Mouse (Mus musculus) liver, embryonic 12.5 days (tissue): ENCODE results near the gene Rhog. TPM values are rescaled to one million over a fixed set of nuclear protein-coding genes. Genes with fewer than 3 reads are reported as not detected.

ENCODE experiments used
- ATAC-seq: fragments of 200-750 bp; cut with Nextera tagmentation; 2 replicates; pipeline ENCODE4 v1.8.0; 2017; ENCODE audit warnings: moderate number of reproducible peaks, mild to moderate bottlenecking, moderate library complexity
- H3K27ac ChIP-seq: fragments of 300-500 bp; sonication (generic); 2 replicates; pipeline ENCODE4 v1.5.1; 2016; ENCODE audit warnings: mild to moderate bottlenecking
- H3K27me3 ChIP-seq: fragments of 300-500 bp; sonication (generic); replicated peaks from 2 replicates; pipeline ENCODE4 v1.6.1; 2016; ENCODE audit warnings: mild to moderate bottlenecking, moderate library complexity
- H3K36me3 ChIP-seq: fragments of 300-500 bp; sonication (generic); 2 replicates; pipeline ENCODE4 v1.6.1; 2016; ENCODE audit warnings: mild to moderate bottlenecking, moderate library complexity
- H3K4me1 ChIP-seq: fragments of 300-500 bp; sonication (generic); 2 replicates; pipeline ENCODE4 v1.6.1; 2016
- H3K4me2 ChIP-seq: fragments of 300-500 bp; sonication (generic); 2 replicates; pipeline ENCODE4 v1.6.1; 2016; ENCODE audit warnings: mild to moderate bottlenecking, moderate library complexity
- H3K4me3 ChIP-seq: fragments of 300-500 bp; sonication (generic); 2 replicates; pipeline ENCODE4 v1.5.1; 2016; ENCODE audit warnings: mild to moderate bottlenecking, moderate library complexity
- H3K9ac ChIP-seq: fragments of 300-500 bp; sonication (generic); 2 replicates; pipeline ENCODE4 v1.6.1; 2016; ENCODE audit warnings: mild to moderate bottlenecking, moderate library complexity
- H3K9me3 ChIP-seq: fragments of 300-500 bp; sonication (generic); replicated peaks from 2 replicates; pipeline ENCODE4 v1.6.1; 2016; ENCODE audit warnings: mild to moderate bottlenecking, moderate library complexity
- WGBS: fragments of 180-500 bp; shearing (Covaris S2); methylation state at CpG from one replicate; pipeline ENCODE4 v1.1.7; 2016; ENCODE audit not compliant: insufficient replicate concordance; 5-methylcytosine and 5-hydroxymethylcytosine counted together
- polyA plus RNA-seq: library from polyadenylated mRNA; unstranded; fragments of >200 nt; fragmentation: Nextera tagmentation; extraction: Ambion mirVana; gene quantifications from 2 replicates; pipeline ENCODE4 v1.2.1, GENCODE M21; 2016

The Rhog gene
- polyA plus RNA-seq, 1 experiment from 2014 or later: 61.3 TPM

GRCm38 (mm10) chr7:102249896-102250630 is 5.8 kb downstream of the Rhog start:
- peak overlapping the region; percentile 85 for H3K9ac ChIP-seq
- H3K4me3 ChIP-seq: peak overlapping the region; percentile 94
- peaks cover 80% of the 10 kb centered on the region for H3K4me1 ChIP-seq
- H3K36me3 ChIP-seq: 0 out of 2 replicates have a peak, but pooled peaks cover 2% of the 10 kb centered on the region
- WGBS: 3% methylated on average over 48 of the region's 49 CpGs
- H3K4me2 ChIP-seq: peak overlapping the region; percentile 93
- ATAC-seq: peak; percentile 82
- no peaks in the 10 kb centered on the region for H3K27me3 ChIP-seq
- H3K9me3 ChIP-seq: no peaks in the 10 kb centered on the region
- H3K27ac ChIP-seq: peak overlapping the region; percentile 96

GRCm38 (mm10) chr7:102249531-102249895 is 6.3 kb downstream of the Rhog start:
- peak overlapping the region; percentile 85 for H3K9ac ChIP-seq
- H3K4me2 ChIP-seq: peak overlapping the region; percentile 93
- H3K9me3 ChIP-seq: no peaks in the 10 kb centered on the region
- H3K36me3 ChIP-seq: 0 out of 2 replicates have a peak, but pooled peaks cover 2% of the 10 kb centered on the region
- H3K27ac ChIP-seq: peak overlapping the region; percentile 96
- WGBS: 1% methylated on average over 23 of the region's 23 CpGs
- H3K4me3 ChIP-seq: peak overlapping the region; percentile 94
- peaks cover 82% of the 10 kb centered on the region for H3K4me1 ChIP-seq
- ATAC-seq: peak; percentile 40
- no peaks in the 10 kb centered on the region for H3K27me3 ChIP-seq

- Histone ChIP-seq H3K36me3 (peaks cover 8% of the 10 kb centered on the region), H3K27me3 (no peaks in the 10 kb centered on the region), H3K9ac (peak overlapping the region; percentile 85), H3K27ac (peak overlapping the region; percentile 96), H3K9me3 (no peaks in the 10 kb centered on the region), H3K4me2 (peak overlapping the region; percentile 93), H3K4me3 (peak overlapping the region; percentile 94), H3K4me1 (peaks cover 82% of the 10 kb centered on the region)
- WGBS: 5% methylated on average over 16 of the region's 16 CpGs
- no peak for ATAC-seq
Observed at GRCm38 (mm10) chr7:102248691-102249404, 7.0 kb downstream of the Rhog start.

- no peak for ATAC-seq
- H3K36me3 ChIP-seq: peaks cover 18% of the 10 kb centered on the region
- H3K4me3 ChIP-seq: peak overlapping the region; percentile 94
- H3K27ac ChIP-seq: peak overlapping the region; percentile 96
- peak overlapping the region; percentile 85 for H3K9ac ChIP-seq
- H3K4me2 ChIP-seq: peak overlapping the region; percentile 93
- peaks cover 84% of the 10 kb centered on the region for H3K4me1 ChIP-seq
- WGBS: 26% methylated on average over 12 of the region's 12 CpGs
- no peaks in the 10 kb centered on the region for H3K27me3 ChIP-seq
- H3K9me3 ChIP-seq: no peaks in the 10 kb centered on the region
Observed at GRCm38 (mm10) chr7:102246956-102247797, 8.7 kb downstream of the Rhog start.

- WGBS: 42% methylated on average over 6 of the region's 6 CpGs
- ATAC-seq: no peak
- Histone ChIP-seq H3K4me1 (peaks cover 86% of the 10 kb centered on the region), H3K4me3 (peak overlapping the region; percentile 94; the same call in 1 of the 2 replicates), H3K9me3 (no peaks in the 10 kb centered on the region), H3K27ac (peak overlapping the region; percentile 96), H3K4me2 (peak overlapping the region; percentile 93), H3K9ac (peak overlapping the region; percentile 50; the same call in 1 of the 2 replicates), H3K27me3 (no peaks in the 10 kb centered on the region), H3K36me3 (peaks cover 27% of the 10 kb centered on the region)
Observed at GRCm38 (mm10) chr7:102246265-102246664, 9.6 kb downstream of the Rhog start.

GRCm38 (mm10) chr7:102245775-102246174 is 10.1 kb downstream of the Rhog start:
- H3K36me3 ChIP-seq: peaks cover 32% of the 10 kb centered on the region
- 0 out of 2 replicates have a peak overlapping the region, but pooled peaks have one; percentile 3 for H3K4me3 ChIP-seq
- ATAC-seq: no peak

GRCm38 (mm10) chr7:102244782-102245535 is 10.9 kb downstream of the Rhog start:
- WGBS: 61% methylated on average over 3 of the region's 3 CpGs

More at GRCm38 (mm10) chr7:102245775-102246174, 10.1 kb downstream of the Rhog start:
- Histone ChIP-seq H3K27me3 (no peaks in the 10 kb centered on the region), H3K9me3 (no peaks in the 10 kb centered on the region), H3K9ac (peak overlapping the region; percentile 50), H3K4me2 (peak overlapping the region; percentile 93), H3K27ac (peak overlapping the region; percentile 96), H3K4me1 (peaks cover 86% of the 10 kb centered on the region)
- WGBS: 6% methylated on average over 1 of the region's 1 CpGs

GRCm38 (mm10) chr7:102243870-102244269 is 12.0 kb downstream of the Rhog start:
- Histone ChIP-seq H3K4me2 (peak overlapping the region; percentile 93), H3K4me1 (peaks cover 81% of the 10 kb centered on the region), H3K4me3 (no peak overlapping the region), H3K27me3 (no peaks in the 10 kb centered on the region), H3K9ac (no peak overlapping the region), H3K36me3 (peaks cover 51% of the 10 kb centered on the region), H3K27ac (peak overlapping the region; percentile 96; the same call in 1 of the 2 replicates), H3K9me3 (no peaks in the 10 kb centered on the region)
- 14% methylated on average over 2 of the region's 2 CpGs for WGBS
- ATAC-seq: no peak

More at GRCm38 (mm10) chr7:102244782-102245535, 10.9 kb downstream of the Rhog start:
- Histone ChIP-seq H3K27me3 (no peaks in the 10 kb centered on the region), H3K36me3 (peaks cover 40% of the 10 kb centered on the region), H3K4me1 (peaks cover 86% of the 10 kb centered on the region), H3K27ac (peak overlapping the region; percentile 96), H3K4me2 (peak overlapping the region; percentile 93), H3K4me3 (no peak overlapping the region), H3K9me3 (no peaks in the 10 kb centered on the region), H3K9ac (peak overlapping the region; percentile 50)
- ATAC-seq: no peak

GRCm38 (mm10) chr7:102242917-102243316 is 12.9 kb downstream of the Rhog start:
- Histone ChIP-seq H3K36me3 (peaks cover 61% of the 10 kb centered on the region), H3K27ac (peak overlapping the region; percentile 28; the same call in 1 of the 2 replicates)

GRCm38 (mm10) chr7:102242371-102242770 is 13.5 kb downstream of the Rhog start:
- Histone ChIP-seq H3K36me3 (peaks cover 64% of the 10 kb centered on the region), H3K4me3 (no peak overlapping the region), H3K27me3 (no peaks in the 10 kb centered on the region), H3K9ac (no peak overlapping the region), H3K4me2 (no peak overlapping the region), H3K9me3 (no peaks in the 10 kb centered on the region), H3K27ac (0 out of 2 replicates have a peak overlapping the region, but pooled peaks have one; percentile 28), H3K4me1 (peaks cover 66% of the 10 kb centered on the region)
- no peak for ATAC-seq
- WGBS: 53% methylated on average over 5 of the region's 5 CpGs

More at GRCm38 (mm10) chr7:102242917-102243316, 12.9 kb downstream of the Rhog start:
- Histone ChIP-seq H3K9ac (no peak overlapping the region), H3K9me3 (no peaks in the 10 kb centered on the region), H3K4me2 (peak overlapping the region; percentile 21; the same call in 1 of the 2 replicates), H3K4me1 (peaks cover 72% of the 10 kb centered on the region), H3K4me3 (no peak overlapping the region), H3K27me3 (no peaks in the 10 kb centered on the region)
- no peak for ATAC-seq
- 30% methylated on average over 3 of the region's 3 CpGs for WGBS

- no peak for ATAC-seq
Observed at GRCm38 (mm10) chr7:102239591-102239990, 16.3 kb downstream of the Rhog start.

More at GRCm38 (mm10) chr7:102239591-102239990, 16.3 kb downstream of the Rhog start:
- Histone ChIP-seq H3K4me2 (no peak overlapping the region), H3K27ac (no peak overlapping the region), H3K4me3 (no peak overlapping the region), H3K9ac (no peak overlapping the region), H3K27me3 (no peaks in the 10 kb centered on the region), H3K9me3 (no peaks in the 10 kb centered on the region), H3K4me1 (peaks cover 38% of the 10 kb centered on the region), H3K36me3 (peaks cover 89% of the 10 kb centered on the region)
- WGBS: 84% methylated on average over 16 of the region's 16 CpGs
